Mouse (Mus musculus): ENCODE data around the gene Osbpl9.

Osbpl9 gene

GRCm38 (mm10) chr4:109025061-109025460 is 177.0 kb downstream of the Osbpl9 start:
- no peak for DNase-seq

GRCm38 (mm10) chr4:109021976-109022375 is 180.1 kb downstream of the Osbpl9 start:
- DNase-seq, result no peak

- no peak for DNase-seq
Measured at GRCm38 (mm10) chr4:109019301-109019700, 182.8 kb downstream of the Osbpl9 start.

- DNase-seq, result no peak
Measured at GRCm38 (mm10) chr4:109017441-109017840, 184.6 kb downstream of the Osbpl9 start.

GRCm38 (mm10) chr4:109014091-109014490 is 188.0 kb downstream of the Osbpl9 start:
- DNase-seq, result no peak
